Mouse (Mus musculus) liver, postnatal 0 days (tissue): ENCODE results near the gene Iqub.

Experiments
- CTCF ChIP-seq: sonication (generic); IDR thresholded peaks from 2 replicates; pipeline ENCODE4 v1.5.1; 2016; ENCODE audit warnings: antibody characterized with exemption, low read depth
- EP300 ChIP-seq: IDR thresholded peaks from 2 replicates; pipeline ENCODE4 v1.6.1; 2016; ENCODE audit warnings: antibody characterized with exemption, low read depth, mild to moderate bottlenecking

GRCm38 (mm10) chr6:24504141-24504540, 10.7 kb downstream of the Iqub start:
- TF ChIP-seq EP300 (no peak), CTCF (no peak)
